Comparison of ENCODE assay signal across 15 mouse cellular contexts in genomic region chr1:90050046-90050739, GRCm38 (mm10). TPM values are rescaled to one million over a fixed set of nuclear protein-coding genes. Genes with fewer than 3 reads are reported as not detected.
A peak's percentile ranks its signal among the peaks of the same experiment; 100 is the strongest.
DNase-seq lines count a peak whose midpoint lies in the region; ATAC-seq and TF ChIP-seq lines count a peak whose summit lies in the region.
"Had no signal": no experiment of that assay in that cellular context is flagged by ENCODE, and none has a peak within 500 bp of the region (broad histone marks: within the 10 kb centered on the region; RNA-seq: fewer than 3 reads in every experiment).

No protein-coding gene starts in this region.

- peak overlapping the region; percentile 37; the same call in 1 of the 2 replicates for H3K9ac ChIP-seq in hindbrain, postnatal 0 days (replicated peaks; ENCODE audit: low read length)
- H3K9ac ChIP-seq in intestine, postnatal 0 days (ENCODE audit: low read depth, low read length): no peak overlapping the region
- H3K9ac ChIP-seq: liver, embryonic 12.5 days had no signal

- H3ac ChIP-seq in myocyte (ENCODE audit: control insufficient read depth, insufficient read length): no peak overlapping the region

- H3K4me2 ChIP-seq in hindbrain, postnatal 0 days (ENCODE audit: low read depth, low read length): no peak overlapping the region
- peak overlapping the region; percentile 55 for H3K4me2 ChIP-seq in myocyte (ENCODE audit: low read depth)
- H3K4me2 ChIP-seq in intestine, postnatal 0 days (replicated peaks; ENCODE audit: low read depth): no peak overlapping the region
- H3K4me2 ChIP-seq: liver, embryonic 12.5 days had no signal

- H3K27me3 ChIP-seq in heart, embryonic 10.5 days (ENCODE audit: insufficient read depth, poor library complexity, severe bottlenecking): peaks cover 31% of the 10 kb centered on the region
- peaks cover 44% of the 10 kb centered on the region for H3K27me3 ChIP-seq in embryonic facial prominence, embryonic 10.5 days (replicated peaks; ENCODE audit: low read depth, poor library complexity, severe bottlenecking)
- no peaks in the 10 kb centered on the region for H3K27me3 ChIP-seq in hindbrain, postnatal 0 days (ENCODE audit: insufficient read depth, low read length)
- no peaks in the 10 kb centered on the region for H3K27me3 ChIP-seq in myocyte (ENCODE audit: control insufficient read depth, insufficient read depth, insufficient read length)
- H3K27me3 ChIP-seq in intestine, postnatal 0 days (replicated peaks; ENCODE audit: control insufficient read depth, insufficient read depth, low read length): no peaks in the 10 kb centered on the region
- H3K27me3 ChIP-seq: liver, embryonic 12.5 days had no signal

- ATAC-seq in hindbrain, postnatal 0 days: peak; percentile 44; the same call in 1 of the 2 replicates
- ATAC-seq in intestine, postnatal 0 days: no peak
- ATAC-seq: liver, embryonic 12.5 days had no signal

- no peak for DNase-seq in heart, embryonic 10.5 days (ENCODE audit: low spot score)
- DNase-seq in heart, postnatal 25 days (ENCODE audit: low spot score): no peak
- DNase-seq in embryonic facial prominence, embryonic 10.5 days (ENCODE audit: low spot score): no peak
- peak; percentile 56 for DNase-seq in hindbrain, postnatal 0 days (ENCODE audit: low spot score)
- DNase-seq in urinary bladder, postnatal 4 days (ENCODE audit: low spot score in 2 of 2): no peak
- DNase-seq in adrenal gland, postnatal 4 days (ENCODE audit: low spot score in 2 of 2): no peak
- DNase-seq: adrenal gland, postnatal 36 days; cerebellum, adult 9-10 months; gastrocnemius, postnatal 36 days; heart, postnatal 4 days had no signal

- peak overlapping the region; percentile 52 for H3K27ac ChIP-seq in heart, embryonic 10.5 days
- H3K27ac ChIP-seq in embryonic facial prominence, embryonic 10.5 days (replicated peaks): peak overlapping the region; percentile 57
- H3K27ac ChIP-seq in hindbrain, postnatal 0 days: no peak overlapping the region
- H3K27ac ChIP-seq in intestine, postnatal 0 days (ENCODE audit: low read depth, low read length): no peak overlapping the region
- H3K27ac ChIP-seq: liver, embryonic 12.5 days; macrophage had no signal

- H3K4me3 ChIP-seq in heart, embryonic 10.5 days: no peak overlapping the region
- no peak overlapping the region for H3K4me3 ChIP-seq in embryonic facial prominence, embryonic 10.5 days
- H3K4me3 ChIP-seq in hindbrain, postnatal 0 days (ENCODE audit: low read length): no peak overlapping the region
- H3K4me3 ChIP-seq in myocyte: no peak overlapping the region
- H3K4me3 ChIP-seq in intestine, postnatal 0 days (ENCODE audit: low read depth, low read length): no peak overlapping the region
- H3K4me3 ChIP-seq: erythroblast, embryonic 14.5 days; liver, embryonic 12.5 days had no signal

- peaks cover 10% of the 10 kb centered on the region; the same call in 1 of the 2 replicates for H3K4me1 ChIP-seq in heart, embryonic 10.5 days
- peaks cover 52% of the 10 kb centered on the region for H3K4me1 ChIP-seq in embryonic facial prominence, embryonic 10.5 days
- peaks cover 7% of the 10 kb centered on the region for H3K4me1 ChIP-seq in hindbrain, postnatal 0 days (ENCODE audit: insufficient read depth, low read length)
- no peaks in the 10 kb centered on the region for H3K4me1 ChIP-seq in intestine, postnatal 0 days (replicated peaks; ENCODE audit: control insufficient read depth, insufficient read depth, low read length)
- H3K4me1 ChIP-seq: liver, embryonic 12.5 days had no signal

- H3K36me3 ChIP-seq in heart, embryonic 10.5 days: no peaks in the 10 kb centered on the region
- no peaks in the 10 kb centered on the region for H3K36me3 ChIP-seq in embryonic facial prominence, embryonic 10.5 days (replicated peaks)
- no peaks in the 10 kb centered on the region for H3K36me3 ChIP-seq in hindbrain, postnatal 0 days (ENCODE audit: insufficient read depth, low read length)
- no peaks in the 10 kb centered on the region for H3K36me3 ChIP-seq in myocyte (ENCODE audit: control insufficient read depth, insufficient read depth)
- H3K36me3 ChIP-seq in intestine, postnatal 0 days (ENCODE audit: control insufficient read depth, insufficient read depth): no peaks in the 10 kb centered on the region
- H3K36me3 ChIP-seq: liver, embryonic 12.5 days had no signal

- WGBS in heart, embryonic 10.5 days: 54% methylated on average over 20 of the region's 20 CpGs
- 68% methylated on average over 20 of the region's 20 CpGs for WGBS in embryonic facial prominence, embryonic 10.5 days
- WGBS in hindbrain, postnatal 0 days: 28% methylated on average over 20 of the region's 20 CpGs
- 45% methylated on average over 20 of the region's 20 CpGs for WGBS in intestine, postnatal 0 days

- TF ChIP-seq CTCF in hindbrain, postnatal 0 days (IDR thresholded peaks at IDR 0.05; ENCODE audit: low read depth): no peak
- no peak for TF ChIP-seq CTCF in intestine, postnatal 0 days (IDR thresholded peaks at IDR 0.05; ENCODE audit: low read depth)

- no peaks in the 10 kb centered on the region for H3K9me3 ChIP-seq in heart, embryonic 10.5 days
- H3K9me3 ChIP-seq in embryonic facial prominence, embryonic 10.5 days: no peaks in the 10 kb centered on the region
- no peaks in the 10 kb centered on the region for H3K9me3 ChIP-seq in hindbrain, postnatal 0 days (ENCODE audit: low read length)
- no peaks in the 10 kb centered on the region for H3K9me3 ChIP-seq in intestine, postnatal 0 days (ENCODE audit: control insufficient read depth)
- H3K9me3 ChIP-seq: liver, embryonic 12.5 days had no signal

- no peak for TF ChIP-seq POLR2A in myocyte (IDR thresholded peaks at IDR 0.05; ENCODE audit: insufficient read length, low read depth)

- intact Hi-C loops in heart, postnatal 25 days (cut with DNase I): no loop called here

- no peaks in the 10 kb centered on the region for H3K79me2 ChIP-seq in myocyte (ENCODE audit: control insufficient read depth, insufficient read depth)

TF ChIP-seq in myocyte, 11 proteins besides CTCF, POLR2A, EP300 and RAD21:
- TF ChIP-seq POLR2AphosphoS2 (IDR thresholded peaks at IDR 0.05; ENCODE audit: insufficient read length, low read depth): no peak
- TF ChIP-seq E2F4 (IDR thresholded peaks at IDR 0.05; ENCODE audit: insufficient read depth): no peak
- TF ChIP-seq USF1 (IDR thresholded peaks at IDR 0.05; ENCODE audit: low read depth): no peak

RNA-seq across cellular contexts. Expression of gene Asb18, which starts 35.7 kb away (rescaled TPM):
- polyA plus RNA-seq in heart, embryonic 10.5 days (2016; fragmentation: Nextera tagmentation; extraction: Ambion mirVana): 0.63 and 0.93 TPM in 2 replicates
- 10 to 100 TPM; 16.9 to 18.1 TPM for total RNA-seq in heart, postnatal 25 days (2021)
- 0.05 TPM in 1 of 2 replicates, not detected in the other for polyA plus RNA-seq in embryonic facial prominence, embryonic 10.5 days (2016; fragmentation: Nextera tagmentation; extraction: Ambion mirVana)
- total RNA-seq in hindbrain, postnatal 0 days (2014; rRNA removed): 1.2 and 7.6 TPM in 2 replicates
- polyA plus RNA-seq in hindbrain, postnatal 0 days (2015; fragmentation: Nextera tagmentation; extraction: Ambion mirVana): 0.49 and 0.95 TPM in 2 replicates
- 0.01 TPM for polyA plus RNA-seq in myocyte (2012; fragmentation: generic; extraction: Trizol)
- polyA plus RNA-seq in intestine, postnatal 0 days (2015; fragmentation: Nextera tagmentation; extraction: Ambion mirVana): not detected in 2 replicates
- under 1 TPM in 1 of 2 experiments, not detected in 1; 0.28 TPM for total RNA-seq in adrenal gland, postnatal 4 days (2021)
- total RNA-seq: adrenal gland, postnatal 36 days had no signal
- polyA plus RNA-seq: erythroblast, embryonic 14.5 days; liver, embryonic 12.5 days; macrophage had no signal

Comparison
In these comparisons a context has a peak if more than half of its experiments do, and no peak if none do; other contexts are left out.
1. H3K27ac ChIP-seq: peak in heart, embryonic 10.5 days (single experiment) and embryonic facial prominence, embryonic 10.5 days (single experiment); none in hindbrain, postnatal 0 days (single experiment) and intestine, postnatal 0 days (single experiment).